Mouse (Mus musculus) liver, embryonic 14.5 days (tissue): ENCODE results near the gene Dnajc10.

Experiments
- CTCF ChIP-seq: IDR thresholded peaks from 2 replicates; pipeline ENCODE4 v1.5.1; 2016; ENCODE audit warnings: antibody characterized with exemption, low read depth, control low read depth
- EP300 ChIP-seq: IDR thresholded peaks from 2 replicates; pipeline ENCODE4 v1.6.1; 2016; ENCODE audit warnings: antibody characterized with exemption, low read depth

- no peak; the same call in 1 of the 2 replicates for TF ChIP-seq EP300
- TF ChIP-seq CTCF: peak; percentile 72
Measured at GRCm38 (mm10) chr2:80266894-80267293, 48.4 kb upstream of the Dnajc10 start.
